Mouse (Mus musculus) ovary, postnatal 10 days (tissue): Measurements from ENCODE around the gene Rflna.

ENCODE experiments used
- DNase-seq: peaks from one replicate; pipeline ENCODE4 v3.0.0; 2022; ENCODE audit warnings: low spot score

Rflna gene

DNA sequence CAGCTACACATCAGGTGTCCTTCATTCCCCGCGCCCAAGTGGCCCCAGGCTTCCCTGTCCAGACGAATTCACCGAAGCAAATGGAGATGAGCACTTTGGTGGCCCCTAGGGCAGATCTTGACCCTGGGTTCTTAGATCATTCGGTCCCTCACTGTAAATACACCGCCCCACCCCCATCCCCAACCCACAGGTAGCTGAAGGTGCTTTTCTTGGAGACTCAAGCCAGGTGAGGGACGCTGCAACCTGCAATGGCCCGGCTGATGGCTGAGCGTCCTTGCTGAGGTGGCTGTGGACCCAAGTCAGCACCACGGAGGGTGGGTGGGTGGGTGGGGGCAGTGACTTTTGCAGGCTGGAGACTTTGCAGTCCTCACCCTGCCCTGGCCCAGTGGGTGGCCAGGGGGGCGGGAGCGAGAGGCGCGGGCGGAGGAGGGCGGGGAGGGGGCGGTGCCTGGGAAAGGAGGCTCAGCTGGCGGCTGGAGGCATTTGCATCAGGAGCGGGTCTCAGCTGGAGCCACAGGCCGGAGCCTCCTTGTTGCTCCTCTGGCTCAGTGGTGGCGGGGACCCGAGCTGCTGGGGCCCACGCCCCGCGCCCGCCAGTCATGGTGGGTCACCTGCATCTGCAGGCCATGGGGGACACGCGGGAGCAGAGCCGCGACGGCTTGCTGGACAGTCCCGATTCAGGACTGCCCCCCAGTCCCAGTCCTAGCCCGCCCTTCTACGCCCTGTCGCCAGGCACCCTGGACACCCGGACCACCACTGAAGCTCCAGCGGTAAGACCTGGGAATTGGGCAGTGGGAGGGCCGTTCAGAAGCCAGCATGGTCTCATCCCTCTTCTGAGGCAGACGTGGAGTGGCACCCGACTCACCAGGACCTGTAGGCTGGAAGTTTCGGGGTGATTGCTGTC lies at the start of gene Rflna:
Gene Rflna (plus strand): TSS at position 253 of the 904 bp plus-strand sequence.
- DNase-seq = no peak

DNA sequence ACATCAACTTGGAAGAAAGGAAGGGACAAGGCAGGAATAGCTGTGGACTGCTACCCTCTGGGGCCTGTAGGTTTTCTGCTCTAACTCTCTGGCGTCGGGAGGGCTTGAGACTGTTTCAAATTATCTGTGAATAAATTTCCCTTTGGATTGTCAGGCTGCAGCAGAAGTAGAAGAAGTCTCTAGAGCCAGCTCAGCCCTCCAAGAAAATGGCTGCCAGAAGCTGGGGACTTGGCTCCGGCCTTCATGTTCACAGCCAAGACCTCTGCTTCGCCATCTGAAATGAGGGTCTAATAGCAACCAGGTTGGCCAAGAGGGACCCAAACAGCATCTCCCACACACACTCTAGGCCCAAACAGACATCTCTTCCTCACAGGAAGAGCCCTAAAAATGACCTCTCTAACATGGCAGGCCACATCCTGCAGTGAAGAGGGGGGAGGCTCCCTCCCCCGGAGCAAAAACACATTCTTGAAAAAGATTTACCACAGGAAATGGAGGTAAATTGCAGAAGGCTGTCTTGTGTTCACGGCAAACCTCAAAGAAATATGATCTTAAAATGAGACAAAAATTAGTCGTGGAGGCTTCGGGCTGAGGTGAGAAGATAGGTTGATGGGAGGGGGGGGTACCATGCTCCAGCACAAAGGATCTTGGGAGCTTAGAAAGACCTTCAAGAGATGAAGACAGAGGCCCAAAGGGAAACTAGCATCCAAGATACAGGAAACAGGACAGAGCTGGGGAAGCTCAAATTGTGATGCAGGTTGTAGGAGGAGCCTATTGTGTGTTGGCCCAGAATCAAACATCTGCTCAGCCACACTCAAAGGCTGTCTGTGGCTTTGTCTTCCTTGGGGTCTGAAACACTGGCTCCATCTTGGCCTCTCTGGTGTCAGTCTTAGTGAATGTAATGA lies 48.4 kb upstream of the Rflna start:
- no peak for DNase-seq

DNA sequence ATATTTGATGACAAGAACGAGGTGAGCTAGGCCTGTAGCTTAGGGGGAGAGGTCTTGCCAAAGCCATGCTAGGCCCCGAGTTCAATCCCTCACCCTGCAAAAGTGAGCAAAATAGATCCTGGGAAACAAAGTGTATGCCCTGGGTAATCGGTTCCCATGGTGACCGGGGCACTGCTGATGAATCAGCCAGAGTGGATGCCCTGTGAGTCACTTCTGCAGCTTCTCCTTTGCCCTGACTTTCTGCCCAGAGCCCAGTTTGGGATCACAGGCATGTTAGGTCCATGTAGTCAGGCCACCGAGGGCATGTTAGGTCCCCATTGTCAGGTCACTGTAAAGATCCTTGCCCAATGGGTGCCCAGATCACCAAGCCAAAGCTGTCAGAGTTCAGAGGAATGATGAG lies 45.5 kb upstream of the Rflna start:
- DNase-seq = no peak

DNA sequence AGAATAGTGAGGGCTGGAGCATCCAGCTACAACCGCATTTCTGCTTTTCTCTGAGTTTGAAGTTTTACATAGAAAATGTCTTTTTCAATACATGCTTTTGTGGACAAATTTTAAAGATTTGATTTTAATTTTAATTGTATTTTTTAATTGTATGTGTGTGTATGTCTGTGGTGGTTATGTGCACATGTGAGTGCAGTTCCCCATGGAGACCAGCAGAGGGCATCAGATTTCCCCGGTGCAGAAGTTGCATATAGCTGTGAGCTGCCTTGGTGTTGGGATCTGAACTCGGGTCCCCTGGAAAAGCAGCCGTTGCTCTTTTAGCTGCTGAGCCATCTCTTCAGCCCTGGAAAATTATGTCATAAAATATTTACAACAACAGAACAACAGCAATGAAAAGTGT lies 43.9 kb upstream of the Rflna start:
- no peak for DNase-seq

DNA sequence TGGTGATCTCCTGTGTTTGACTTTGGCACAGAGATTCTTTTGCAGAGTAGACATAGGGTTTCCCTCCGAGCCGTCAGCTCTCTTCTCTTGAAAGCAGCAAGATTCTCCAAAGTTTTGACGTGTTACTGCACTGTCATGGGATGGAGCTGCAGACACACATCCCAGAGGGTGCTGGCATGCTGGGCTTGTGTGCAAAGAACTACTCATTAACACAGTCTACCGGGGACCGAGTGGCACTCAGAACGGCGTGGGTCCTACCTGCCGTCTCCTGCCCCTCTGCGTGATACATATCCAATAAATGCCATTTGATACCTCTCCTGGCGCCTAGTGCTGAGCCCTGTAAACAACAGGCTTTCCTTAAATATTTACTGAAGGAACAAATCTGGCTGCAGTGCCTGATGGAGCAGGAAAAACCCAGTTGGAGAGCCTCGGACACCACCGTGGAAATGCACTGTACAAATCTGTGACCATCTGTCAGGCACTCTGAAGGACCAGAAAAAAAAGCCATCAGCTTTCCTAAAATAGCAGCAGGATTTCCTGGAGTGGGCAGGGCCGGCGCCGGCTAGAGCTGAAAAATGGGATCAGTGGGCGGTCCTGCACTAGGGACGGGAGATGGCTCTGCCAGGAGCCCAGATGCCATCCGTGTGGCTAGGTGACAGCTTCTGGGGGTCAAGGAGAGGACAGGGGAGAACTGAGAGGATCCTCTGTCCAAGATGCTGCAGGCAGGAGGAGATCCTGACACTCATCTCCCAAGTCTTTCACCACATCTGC lies 42.7 kb upstream of the Rflna start:
- DNase-seq = no peak

DNA sequence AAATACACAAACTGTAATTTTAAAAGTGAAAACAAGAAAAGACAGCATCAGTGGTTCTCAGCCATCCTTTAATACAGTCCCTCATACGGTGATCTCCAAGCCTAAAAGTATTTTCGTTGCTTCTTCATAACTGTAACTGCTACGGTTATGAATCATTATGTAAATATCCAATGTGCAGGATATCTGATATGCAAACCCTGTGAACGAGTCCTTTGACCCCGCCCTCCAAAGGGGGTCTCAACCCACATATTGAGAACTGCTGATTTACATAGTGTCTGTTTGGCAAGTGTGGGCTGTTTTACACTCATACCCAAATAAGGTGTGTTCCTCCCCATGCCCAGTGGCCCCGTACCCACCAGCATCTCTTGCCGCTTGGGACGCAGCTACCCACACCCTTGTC lies 41.6 kb upstream of the Rflna start:
- no peak for DNase-seq

DNA sequence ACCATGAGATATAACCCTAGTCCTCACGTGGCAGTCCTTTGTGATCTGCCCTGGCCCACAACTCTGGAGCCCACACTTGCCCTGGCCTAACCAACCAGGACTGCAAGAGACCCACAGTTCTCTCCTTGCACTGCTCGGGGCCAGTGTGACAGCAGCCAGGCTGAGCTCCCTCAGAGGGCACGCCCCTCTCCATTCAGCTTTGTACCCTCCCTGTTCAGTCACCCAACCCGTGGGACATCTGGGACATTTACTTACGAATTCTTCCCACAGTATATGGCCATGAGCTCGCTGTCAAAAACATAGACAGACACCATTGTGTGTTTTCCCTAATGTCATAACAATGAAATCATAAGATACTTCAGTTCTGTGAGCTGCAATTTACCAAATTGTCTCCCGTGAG lies 40.3 kb upstream of the Rflna start:
- DNase-seq = no peak

DNA sequence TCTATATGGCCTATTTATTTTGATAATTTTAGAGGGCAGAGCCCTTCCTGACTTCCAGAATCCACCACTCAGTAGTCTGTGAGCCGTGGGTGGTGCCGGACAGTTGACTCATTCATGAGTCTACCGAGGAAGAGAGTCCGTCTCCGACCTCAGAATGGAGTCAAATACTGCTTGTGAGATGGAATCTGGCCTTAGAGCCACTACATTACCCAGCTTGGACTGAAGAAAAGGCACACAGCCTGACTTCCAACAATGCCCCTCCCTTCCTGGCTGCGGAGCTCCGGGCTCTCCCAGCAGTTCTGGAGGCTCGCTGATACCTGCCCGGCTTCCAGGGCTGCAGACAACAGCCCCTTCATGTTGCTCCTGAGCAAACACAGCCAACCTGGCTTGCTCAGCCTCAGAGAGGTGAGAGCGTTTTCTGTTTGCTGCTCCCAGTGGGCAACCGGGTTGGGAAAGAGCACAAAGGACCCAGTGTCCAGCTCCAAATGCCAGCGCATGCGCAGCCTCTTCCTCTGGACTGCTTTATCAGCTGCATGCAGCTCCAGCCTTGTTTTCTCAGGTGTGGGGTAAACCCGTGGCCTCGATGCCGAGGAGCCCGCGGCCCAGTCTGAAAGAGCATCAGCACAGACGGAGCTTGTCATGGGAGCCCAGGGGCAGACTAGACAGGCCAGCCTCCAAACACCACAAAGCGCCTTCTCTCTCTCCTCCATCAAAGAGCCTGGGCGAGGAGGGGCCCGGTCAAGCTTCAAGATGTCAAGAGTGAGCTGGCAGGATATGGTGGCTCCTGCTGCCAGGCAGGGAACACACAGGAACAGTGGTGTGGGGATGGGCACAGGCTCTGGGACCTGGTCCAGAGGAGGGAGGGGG lies 39.0 kb upstream of the Rflna start:
- no peak for DNase-seq

DNA sequence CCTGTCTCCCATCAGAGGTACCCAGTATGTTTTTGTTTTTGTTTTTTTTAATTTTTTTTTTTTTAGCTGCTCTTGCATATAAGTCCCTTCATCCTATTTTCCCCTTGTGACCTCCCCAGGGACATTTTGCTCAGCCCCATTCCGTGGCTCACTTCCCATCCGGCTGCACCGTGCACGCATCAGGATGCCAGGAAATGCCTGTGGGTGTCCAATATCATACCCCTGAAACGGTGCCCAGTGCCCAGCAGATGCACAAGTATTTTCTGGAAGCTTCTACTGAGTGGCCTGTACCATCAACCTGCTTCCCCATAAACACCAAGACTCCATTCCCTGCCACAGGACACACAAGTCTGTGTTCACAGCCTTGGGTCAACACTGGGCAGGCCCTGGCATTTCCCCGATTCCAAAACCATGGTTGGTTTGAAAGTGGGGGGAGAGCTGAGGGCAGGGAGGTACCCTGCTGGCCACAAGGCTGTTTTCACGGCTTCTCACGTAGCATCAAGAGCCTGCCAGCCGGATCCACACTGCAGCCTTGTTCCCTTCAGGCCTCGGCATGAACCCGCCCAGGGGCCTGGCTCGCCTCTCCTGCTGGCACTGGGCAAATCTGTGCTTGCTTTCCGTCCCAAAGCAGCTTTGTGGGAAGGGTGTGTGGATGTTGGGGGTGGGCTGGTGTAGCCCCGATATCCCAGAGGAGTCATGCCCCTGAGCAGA lies 36.2 kb upstream of the Rflna start:
- no peak for DNase-seq

DNA sequence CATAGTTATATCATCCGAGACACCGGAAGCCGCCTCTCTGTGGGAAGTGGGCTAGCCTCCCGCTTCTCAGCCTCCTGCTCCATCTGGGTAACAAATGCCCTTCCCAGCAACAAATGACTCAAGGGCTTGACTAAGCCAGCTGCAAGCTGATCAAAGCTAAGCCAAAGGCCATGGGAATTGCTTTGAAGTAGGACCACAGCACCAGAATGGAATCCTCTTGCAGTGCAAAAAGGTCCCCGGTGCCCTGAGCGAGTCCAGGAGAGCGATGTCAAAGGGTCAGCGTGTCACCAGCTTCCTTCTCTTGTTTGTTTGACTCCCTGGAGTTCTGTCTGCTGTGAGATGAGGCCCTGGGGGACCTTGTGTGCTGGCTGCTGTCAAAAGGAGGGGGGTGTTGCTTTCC lies 33.2 kb upstream of the Rflna start:
- no peak for DNase-seq

DNA sequence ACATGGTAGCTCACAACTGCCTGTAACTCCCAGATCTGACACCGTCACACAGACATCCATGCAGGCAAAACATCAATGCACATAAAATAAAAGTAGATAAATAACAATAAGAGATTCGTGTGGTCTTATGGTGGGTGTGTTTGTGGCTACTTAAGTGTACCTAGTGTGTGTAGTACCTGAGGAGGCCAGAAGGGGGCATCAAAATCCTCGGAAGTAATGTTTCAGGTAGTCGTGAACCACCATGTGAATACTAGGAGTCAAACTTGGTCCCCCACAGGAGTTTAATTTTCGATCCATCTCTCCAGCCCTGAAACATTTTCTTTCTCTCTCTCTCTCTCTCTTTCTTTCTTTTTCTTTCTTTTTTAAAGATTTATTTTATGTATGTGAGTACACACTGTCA lies 16.8 kb upstream of the Rflna start:
- no peak for DNase-seq

DNA sequence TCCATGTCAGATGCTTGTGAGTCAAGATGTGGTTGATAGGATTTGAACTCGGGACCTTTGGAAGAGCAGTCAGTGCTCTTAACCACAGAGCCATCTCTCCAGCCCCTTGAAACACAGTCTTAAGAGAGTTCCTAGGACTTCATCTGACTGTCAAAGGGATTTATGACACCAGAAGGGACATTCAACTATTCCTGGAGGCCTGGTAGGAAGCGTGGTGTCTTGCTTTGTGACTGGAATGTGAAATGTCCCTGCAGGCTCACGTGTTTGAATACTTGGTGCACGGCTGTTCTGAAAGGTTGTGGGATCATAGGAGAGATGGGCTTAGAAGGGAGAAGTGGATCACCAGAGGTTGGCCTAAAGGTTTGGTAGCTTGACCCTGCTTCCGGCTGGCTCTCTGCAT lies 16.4 kb upstream of the Rflna start:
- DNase-seq = no peak

DNA sequence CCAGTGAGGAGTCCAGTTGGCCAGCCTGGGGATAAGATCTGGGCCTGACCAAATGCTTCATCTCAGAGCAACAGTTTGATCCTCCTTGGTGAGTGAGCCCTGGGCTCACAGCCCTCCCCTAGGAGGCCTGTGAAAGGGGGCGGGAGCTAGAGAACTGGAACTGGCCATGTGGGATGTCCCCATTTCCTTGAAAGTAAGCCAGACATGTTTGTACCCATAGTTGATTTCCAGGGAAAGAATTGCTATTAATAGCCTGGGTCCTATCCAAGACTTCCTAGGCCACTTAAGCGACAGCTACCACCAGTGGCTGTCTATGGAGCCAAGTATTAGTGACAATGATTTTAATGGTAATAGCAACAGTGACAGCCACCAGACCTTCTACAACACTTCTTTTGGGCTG lies 13.3 kb upstream of the Rflna start:
- no peak for DNase-seq

DNA sequence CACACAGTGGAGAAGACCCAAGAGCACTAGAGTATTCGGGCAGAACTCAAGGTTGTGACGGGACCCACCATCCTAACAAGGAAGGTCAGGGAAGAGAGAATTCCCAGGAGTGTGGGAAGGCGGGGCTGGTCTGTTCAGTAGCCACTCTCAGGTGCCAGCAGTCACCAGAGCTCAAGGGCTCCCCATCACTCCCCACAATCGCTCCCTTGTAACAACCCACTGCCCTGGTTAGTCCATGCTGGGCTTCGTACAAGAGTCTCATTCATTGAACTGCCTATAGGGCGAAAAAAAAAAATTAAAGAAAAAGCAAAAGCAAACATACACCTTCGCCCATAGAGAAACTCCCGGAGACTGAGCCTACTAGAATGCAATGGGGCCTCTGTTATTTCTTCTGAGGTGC lies 10.7 kb upstream of the Rflna start:
- no peak for DNase-seq

DNA sequence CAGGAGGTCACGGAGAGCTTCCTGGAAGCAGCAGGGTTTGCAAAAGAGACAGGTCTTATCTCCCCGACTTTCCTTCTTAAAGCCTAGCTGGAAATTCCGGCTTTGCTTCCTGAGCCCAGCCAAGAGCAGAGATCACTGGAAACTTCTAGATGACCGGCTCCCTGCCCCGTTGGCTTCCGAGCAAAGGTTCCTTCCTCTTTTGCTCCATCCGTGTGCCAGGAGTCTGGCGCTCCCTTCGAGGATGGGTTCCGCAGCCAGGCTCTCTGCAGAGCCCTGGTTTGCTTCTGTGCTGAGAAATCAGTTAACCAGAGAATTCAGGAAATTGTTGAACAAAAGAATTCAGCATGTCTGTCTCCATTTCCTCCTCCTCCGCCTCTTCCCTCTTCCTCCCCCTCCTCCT lies 10.1 kb upstream of the Rflna start:
- no peak for DNase-seq

DNA sequence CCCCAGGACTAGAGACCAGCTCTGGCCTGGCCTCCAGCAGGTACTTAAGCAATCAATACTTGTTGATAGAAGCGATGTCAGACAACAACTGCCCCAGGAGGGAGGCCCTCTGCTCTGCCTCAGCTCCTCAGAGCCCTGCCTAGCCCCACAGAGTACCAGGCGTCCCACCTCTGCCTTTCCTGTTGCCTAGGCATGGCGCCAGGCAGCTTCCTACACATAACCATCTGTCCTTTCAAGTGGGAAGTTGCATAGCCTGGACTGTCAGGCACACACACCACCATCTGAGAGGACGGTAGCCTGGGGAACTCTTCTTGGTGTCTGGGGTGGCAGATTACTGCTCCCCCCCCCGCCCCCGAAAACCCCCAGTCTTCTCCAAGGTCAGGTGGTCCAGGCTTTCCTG lies 6.2 kb upstream of the Rflna start:
- no peak for DNase-seq

DNA sequence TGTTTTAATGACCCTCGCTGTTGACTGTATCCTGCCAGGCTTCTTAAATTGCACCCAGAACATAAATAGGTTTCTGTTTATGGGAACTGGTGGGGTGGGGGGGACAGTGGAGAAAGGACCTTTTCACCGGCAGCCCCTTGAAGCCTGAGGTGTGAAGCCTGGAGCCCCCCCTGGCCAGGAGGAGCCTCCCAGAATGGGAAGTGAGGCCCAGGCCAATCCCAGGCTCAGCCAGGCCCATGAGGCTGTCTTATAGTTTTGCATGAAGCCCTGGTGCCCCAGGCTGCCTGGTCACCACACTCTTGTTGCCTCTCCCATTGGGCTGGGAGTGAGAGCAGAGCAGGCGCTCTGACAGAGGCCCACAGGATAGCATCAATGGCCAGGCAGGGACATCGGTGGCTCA lies 5.1 kb upstream of the Rflna start:
- no peak for DNase-seq

DNA sequence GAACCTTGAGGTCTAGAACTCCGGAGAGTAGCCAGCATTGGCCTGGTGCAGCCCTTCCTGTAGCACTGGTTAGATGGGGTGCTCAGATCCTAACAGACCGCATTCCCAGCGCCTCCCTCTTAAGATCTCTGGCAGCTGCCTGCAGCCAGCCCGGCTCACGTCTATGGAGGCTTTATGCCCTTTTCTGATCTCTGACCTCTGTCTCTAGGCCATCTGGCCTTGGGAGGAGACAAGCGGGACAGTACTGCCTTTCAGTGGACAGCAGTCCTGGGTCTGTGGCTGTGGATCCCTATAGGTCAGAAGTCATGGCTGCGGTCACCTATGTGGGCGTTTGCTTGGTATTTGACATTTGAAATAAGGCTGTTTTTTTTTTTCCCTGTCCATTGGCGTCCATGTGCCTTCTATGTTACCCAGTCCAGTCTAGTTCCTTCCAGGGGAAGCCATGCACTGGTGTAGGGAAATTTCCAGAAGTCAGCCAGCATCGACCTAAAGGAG lies 2.2 kb upstream of the Rflna start:
- DNase-seq = no peak

DNA sequence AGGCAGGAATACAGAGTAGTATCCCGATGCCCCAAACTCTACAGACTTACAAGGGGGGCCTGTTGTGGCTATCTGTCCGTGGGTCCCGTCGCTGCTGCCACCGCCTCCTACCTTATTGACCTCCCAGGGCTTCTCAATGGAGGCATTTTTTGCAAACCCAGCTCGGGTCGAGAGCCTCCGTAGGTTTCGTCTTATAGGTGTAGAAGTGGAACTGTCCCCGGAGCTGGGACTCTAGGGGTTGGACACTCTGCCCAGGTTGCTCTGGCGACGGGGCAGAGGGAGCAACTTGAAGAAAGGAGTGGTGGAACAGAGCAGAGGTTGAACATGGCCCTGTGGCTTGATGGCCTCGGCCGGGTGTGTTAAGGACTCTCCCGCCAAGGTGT lies 843 bp downstream of the Rflna start:
- no peak for DNase-seq

DNA sequence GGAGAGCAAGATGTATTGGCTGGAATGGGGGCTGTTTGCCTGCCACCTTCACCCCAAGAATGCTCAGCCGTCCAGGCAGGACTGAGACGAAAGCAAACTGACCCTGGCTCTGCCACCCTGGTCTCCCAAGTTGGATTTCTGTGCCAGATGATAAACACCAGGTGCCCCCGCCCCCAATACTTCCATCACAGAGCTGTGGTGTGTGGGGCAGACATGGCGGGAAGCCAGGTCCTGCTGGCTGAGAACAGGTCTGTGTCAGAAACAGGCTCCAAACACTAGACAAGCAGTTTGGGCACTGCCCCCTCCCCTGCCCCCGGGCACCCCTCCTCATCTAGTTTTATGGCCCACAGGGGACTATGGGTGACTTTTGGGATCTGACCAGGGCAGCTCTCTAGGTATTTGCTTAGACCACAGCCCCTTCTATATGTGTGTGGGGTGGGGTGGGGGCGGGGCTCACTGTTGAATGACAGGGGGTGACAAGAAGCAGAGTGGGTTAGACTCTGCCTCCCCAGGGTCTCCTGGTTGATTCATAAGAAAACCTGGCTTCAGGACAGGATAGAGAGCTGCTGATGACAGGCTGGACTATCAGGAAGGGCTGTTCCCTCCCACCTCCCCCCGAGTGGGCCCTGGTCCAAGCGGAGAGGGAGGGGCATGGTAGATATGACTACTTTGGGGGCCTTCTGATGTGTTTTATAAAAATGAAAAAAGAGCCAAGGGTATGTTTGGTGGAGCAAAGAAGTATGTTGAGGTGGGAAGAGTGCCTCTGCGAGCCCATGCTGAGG lies 3.0 kb downstream of the Rflna start:
- no peak for DNase-seq
